Mouse (Mus musculus): ENCODE results near the gene Adap1. TPM values are rescaled to one million over a fixed set of nuclear protein-coding genes. Genes with fewer than 3 reads are reported as not detected.

Adap1 gene
- polyA plus RNA-seq, 1 experiment from 2014 or later: 0.27 TPM

DNA sequence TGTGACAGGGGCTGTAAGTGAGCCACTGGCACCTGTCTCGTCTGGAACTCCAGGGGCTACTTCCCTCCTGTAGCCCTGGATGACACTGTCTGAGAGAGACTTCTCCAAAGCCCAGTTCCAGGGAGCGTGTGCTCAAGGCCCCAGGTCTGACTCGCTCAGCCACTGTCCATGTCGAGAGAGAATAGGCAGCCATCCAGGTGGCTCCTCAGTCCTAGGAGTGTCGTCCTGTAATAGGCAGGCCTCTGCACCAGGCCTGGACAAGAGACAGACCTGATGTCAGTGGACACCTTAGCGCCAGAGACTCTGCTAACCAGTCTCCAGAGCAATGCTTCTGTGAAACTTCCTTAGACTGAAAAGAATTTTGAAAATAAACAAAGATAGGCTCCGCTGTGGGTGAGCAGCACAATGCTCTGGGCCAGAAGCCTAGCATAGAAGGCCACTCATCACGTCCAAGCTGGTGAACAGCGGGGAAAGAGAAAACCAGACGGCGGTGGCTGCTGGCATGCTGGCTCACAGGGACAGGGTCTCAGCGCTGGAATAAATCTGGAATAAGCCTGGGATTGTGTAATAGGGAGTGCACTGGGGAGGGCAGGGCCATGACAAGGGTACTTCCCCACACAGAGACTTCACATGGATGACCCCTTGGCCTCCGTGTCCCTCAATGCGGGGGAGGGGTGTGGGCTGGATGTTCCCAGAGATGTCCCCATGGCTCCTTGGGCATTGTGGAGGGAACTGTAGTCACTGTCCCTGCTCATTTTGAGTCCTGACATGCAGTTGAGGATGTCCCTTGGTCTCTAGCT lies 39.1 kb downstream of the Adap1 start:
- no peaks in the 10 kb centered on the region for H3K36me3 ChIP-seq (replicated peaks)

GRCm38 (mm10) chr5:139285383-139286067 lies 39.9 kb downstream of the Adap1 start:
- no peaks in the 10 kb centered on the region for H3K9me3 ChIP-seq
- H3K27me3 ChIP-seq (ENCODE audit: poor library complexity, severe bottlenecking): no peaks in the 10 kb centered on the region
- peaks cover 26% of the 10 kb centered on the region for H3K4me1 ChIP-seq
- WGBS: 53% methylated on average over 8 of the region's 8 CpGs
- no peak overlapping the region for H3K4me3 ChIP-seq
- no peak overlapping the region for H3K27ac ChIP-seq
- no peaks in the 10 kb centered on the region for H3K36me3 ChIP-seq (replicated peaks)
- no peak for DNase-seq (ENCODE audit: extremely low spot score, low spot score)

More for the DNA sequence above, 39.1 kb downstream of the Adap1 start:
- peaks cover 26% of the 10 kb centered on the region for H3K4me1 ChIP-seq
- 79% methylated on average over 14 of the region's 14 CpGs for WGBS
- no peak for DNase-seq (ENCODE audit: extremely low spot score, low spot score)
- no peak overlapping the region for H3K4me3 ChIP-seq
- H3K9me3 ChIP-seq: no peaks in the 10 kb centered on the region
- H3K27ac ChIP-seq: no peak overlapping the region
- no peaks in the 10 kb centered on the region for H3K27me3 ChIP-seq (ENCODE audit: poor library complexity, severe bottlenecking)

DNA sequence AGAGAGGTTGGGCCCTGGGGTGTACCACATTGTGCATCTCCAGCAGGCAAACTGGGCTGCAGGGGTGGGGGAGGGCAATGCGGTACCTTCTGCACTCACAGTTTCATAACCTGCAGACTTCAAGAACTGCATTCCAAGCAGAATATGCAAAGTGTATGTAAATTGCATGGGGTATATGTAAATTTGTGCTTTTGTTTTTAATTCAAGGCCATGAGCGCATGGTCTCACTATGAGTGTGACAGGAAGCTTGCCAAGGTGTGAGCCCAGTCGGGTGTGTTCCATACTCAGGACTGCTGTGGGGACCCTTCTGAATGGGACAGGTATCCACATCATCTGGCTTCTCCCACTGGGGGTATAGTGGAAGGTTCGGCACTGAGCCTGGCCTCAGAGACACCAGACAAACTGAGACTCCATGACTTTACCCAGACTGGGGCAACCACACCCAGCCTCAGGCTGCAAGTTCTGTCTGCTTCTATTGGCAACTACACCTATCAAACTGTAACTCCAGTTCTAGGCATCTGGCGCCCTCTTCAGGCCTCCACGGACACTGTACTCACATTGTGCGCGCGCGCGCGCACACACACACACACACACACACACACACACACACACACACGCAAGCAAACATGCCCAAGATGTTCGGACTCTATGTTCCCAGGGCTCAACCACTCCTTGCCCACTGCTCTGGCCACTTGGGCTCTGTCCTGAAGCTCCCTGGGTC lies 41.8 kb downstream of the Adap1 start:
- WGBS: 93% methylated on average over 14 of the region's 14 CpGs
- Histone ChIP-seq H3K36me3 (replicated peaks) (no peaks in the 10 kb centered on the region), H3K9me3 (no peaks in the 10 kb centered on the region), H3K27me3 (ENCODE audit: poor library complexity, severe bottlenecking) (no peaks in the 10 kb centered on the region), H3K4me3 (no peak overlapping the region), H3K4me1 (peaks cover 26% of the 10 kb centered on the region), H3K27ac (no peak overlapping the region)
- no peak for DNase-seq (ENCODE audit: extremely low spot score, low spot score)

DNA sequence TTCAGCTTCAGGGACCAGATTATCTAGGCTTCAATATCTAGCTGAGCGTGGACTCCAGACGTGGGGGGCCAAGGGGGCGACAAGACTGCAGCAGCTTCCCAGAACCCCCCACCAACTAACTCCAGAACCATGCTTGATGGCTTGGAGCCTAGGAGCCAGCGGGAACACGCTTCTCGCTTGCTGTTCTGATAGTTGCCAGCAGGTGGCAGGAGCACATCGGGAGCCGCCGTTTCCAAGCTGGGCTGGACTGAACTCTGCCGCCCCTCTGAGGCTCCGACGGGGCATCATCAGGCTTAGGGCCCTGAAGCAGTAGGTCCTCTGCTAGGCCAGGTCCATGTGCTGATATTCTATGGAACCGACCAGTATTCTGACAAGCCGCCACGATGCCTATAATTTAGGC lies 43.2 kb downstream of the Adap1 start:
- WGBS: 6% methylated on average over 15 of the region's 15 CpGs
- H3K4me1 ChIP-seq: peaks cover 26% of the 10 kb centered on the region
- H3K27me3 ChIP-seq (ENCODE audit: poor library complexity, severe bottlenecking): no peaks in the 10 kb centered on the region
- H3K9me3 ChIP-seq: no peaks in the 10 kb centered on the region
- no peak overlapping the region for H3K4me3 ChIP-seq
- no peak overlapping the region for H3K27ac ChIP-seq
- peak; percentile 82 for DNase-seq (ENCODE audit: extremely low spot score, low spot score)
- H3K36me3 ChIP-seq (replicated peaks): no peaks in the 10 kb centered on the region

- 77% methylated on average over 10 of the region's 11 CpGs for WGBS
- Histone ChIP-seq H3K9me3 (no peaks in the 10 kb centered on the region), H3K27ac (no peak overlapping the region), H3K4me1 (peaks cover 20% of the 10 kb centered on the region), H3K27me3 (ENCODE audit: poor library complexity, severe bottlenecking) (no peaks in the 10 kb centered on the region), H3K36me3 (replicated peaks) (no peaks in the 10 kb centered on the region), H3K4me3 (no peak overlapping the region)
- no peak for DNase-seq (ENCODE audit: extremely low spot score, low spot score)
Observed at GRCm38 (mm10) chr5:139281373-139282112, 43.9 kb downstream of the Adap1 start.

GRCm38 (mm10) chr5:139277287-139277686 lies 48.1 kb downstream of the Adap1 start:
- no peak overlapping the region for H3K4me3 ChIP-seq
- H3K4me1 ChIP-seq: peaks cover 17% of the 10 kb centered on the region
- H3K9me3 ChIP-seq: no peaks in the 10 kb centered on the region
- no peaks in the 10 kb centered on the region for H3K27me3 ChIP-seq (ENCODE audit: poor library complexity, severe bottlenecking)
- WGBS: 89% methylated on average over 8 of the region's 8 CpGs
- no peak overlapping the region for H3K27ac ChIP-seq
- DNase-seq (ENCODE audit: extremely low spot score, low spot score): no peak
- no peaks in the 10 kb centered on the region for H3K36me3 ChIP-seq (replicated peaks)

- 62% methylated on average over 8 of the region's 8 CpGs for WGBS
Observed at GRCm38 (mm10) chr5:139271994-139272554, 53.3 kb downstream of the Adap1 start.

DNA sequence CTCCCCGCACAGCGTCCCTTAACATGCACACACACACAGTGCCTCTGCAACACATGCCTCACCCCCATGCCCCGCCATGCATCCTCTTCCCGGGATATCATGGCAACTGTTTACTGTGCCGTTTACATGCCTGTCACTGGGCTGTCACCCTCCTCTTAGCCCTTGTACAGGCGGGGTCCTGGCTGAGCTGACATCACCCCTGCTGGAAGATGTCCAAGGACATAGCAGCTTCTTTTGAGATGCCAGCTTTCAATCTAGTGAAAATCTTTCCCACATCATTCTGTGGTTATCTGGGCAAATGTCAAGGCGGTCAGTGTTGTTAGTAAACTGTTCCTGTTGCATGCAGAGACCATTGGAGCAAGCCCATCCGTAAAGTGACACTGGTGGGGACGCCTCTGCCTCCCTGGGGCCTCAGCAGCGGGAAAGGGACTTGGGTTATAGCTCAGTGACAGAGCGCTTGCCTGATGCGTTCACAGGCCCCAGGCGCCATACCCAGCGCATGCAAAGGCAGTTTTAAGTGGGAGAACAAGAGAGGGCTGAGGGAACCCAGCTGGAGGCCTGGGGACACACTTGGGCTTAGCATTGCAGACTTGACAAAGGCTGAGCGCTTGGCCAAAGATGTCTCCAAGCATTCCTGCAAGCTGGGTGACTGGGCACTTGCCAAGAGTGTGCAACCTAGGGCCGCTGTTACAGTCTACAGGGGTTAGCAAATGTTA lies 54.5 kb downstream of the Adap1 start:
- 71% methylated on average over 16 of the region's 16 CpGs for WGBS
- Histone ChIP-seq H3K4me1 (peaks cover 26% of the 10 kb centered on the region), H3K27me3 (ENCODE audit: poor library complexity, severe bottlenecking) (no peaks in the 10 kb centered on the region), H3K4me3 (no peak overlapping the region), H3K36me3 (replicated peaks) (peaks cover 45% of the 10 kb centered on the region), H3K27ac (peak overlapping the region; percentile 13; the same call in 1 of the 2 replicates), H3K9me3 (no peaks in the 10 kb centered on the region)
- no peak for DNase-seq (ENCODE audit: extremely low spot score, low spot score)

More at GRCm38 (mm10) chr5:139271994-139272554, 53.3 kb downstream of the Adap1 start:
- H3K27me3 ChIP-seq (ENCODE audit: poor library complexity, severe bottlenecking): no peaks in the 10 kb centered on the region
- no peak overlapping the region for H3K4me3 ChIP-seq
- no peak for DNase-seq (ENCODE audit: extremely low spot score, low spot score)
- H3K27ac ChIP-seq: peak overlapping the region; percentile 40; the same call in 1 of the 2 replicates
- H3K4me1 ChIP-seq: peaks cover 26% of the 10 kb centered on the region
- peaks cover 34% of the 10 kb centered on the region for H3K36me3 ChIP-seq (replicated peaks)
- H3K9me3 ChIP-seq: no peaks in the 10 kb centered on the region

GRCm38 (mm10) chr5:139267661-139268060 lies 57.8 kb downstream of the Adap1 start:
- WGBS: 93% methylated on average over 4 of the region's 4 CpGs
- no peak overlapping the region for H3K4me3 ChIP-seq
- H3K4me1 ChIP-seq: peaks cover 19% of the 10 kb centered on the region
- H3K27ac ChIP-seq: no peak overlapping the region
- DNase-seq (ENCODE audit: extremely low spot score, low spot score): no peak
- no peaks in the 10 kb centered on the region for H3K9me3 ChIP-seq
- no peaks in the 10 kb centered on the region for H3K27me3 ChIP-seq (ENCODE audit: poor library complexity, severe bottlenecking)
- peaks cover 78% of the 10 kb centered on the region for H3K36me3 ChIP-seq (replicated peaks)

DNA sequence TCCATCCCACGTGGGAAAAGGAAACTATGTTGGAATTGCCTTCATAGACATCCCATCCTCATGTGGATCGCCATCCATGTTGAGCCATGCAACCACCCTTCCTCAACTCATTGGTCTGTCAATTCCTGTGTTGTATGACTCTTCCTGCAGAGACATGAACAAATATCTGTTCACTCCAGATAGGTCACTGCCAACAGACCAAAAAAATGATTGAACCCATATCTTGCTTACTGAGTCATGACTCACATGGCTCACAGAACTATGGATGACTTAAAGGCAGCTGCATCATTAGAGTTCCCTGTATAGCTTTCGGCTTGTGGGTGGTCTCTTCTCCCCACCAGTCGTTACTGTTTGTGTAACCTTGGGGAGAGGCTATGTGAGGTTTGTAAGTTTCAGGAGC lies 64.0 kb downstream of the Adap1 start:
- Histone ChIP-seq H3K36me3 (replicated peaks) (peaks cover 98% of the 10 kb centered on the region), H3K4me3 (no peak overlapping the region), H3K27ac (no peak overlapping the region), H3K27me3 (ENCODE audit: poor library complexity, severe bottlenecking) (no peaks in the 10 kb centered on the region), H3K4me1 (peaks cover 5% of the 10 kb centered on the region; the same call in 1 of the 2 replicates), H3K9me3 (no peaks in the 10 kb centered on the region)
- DNase-seq (ENCODE audit: extremely low spot score, low spot score): no peak
- 93% methylated on average over 4 of the region's 4 CpGs for WGBS

DNA sequence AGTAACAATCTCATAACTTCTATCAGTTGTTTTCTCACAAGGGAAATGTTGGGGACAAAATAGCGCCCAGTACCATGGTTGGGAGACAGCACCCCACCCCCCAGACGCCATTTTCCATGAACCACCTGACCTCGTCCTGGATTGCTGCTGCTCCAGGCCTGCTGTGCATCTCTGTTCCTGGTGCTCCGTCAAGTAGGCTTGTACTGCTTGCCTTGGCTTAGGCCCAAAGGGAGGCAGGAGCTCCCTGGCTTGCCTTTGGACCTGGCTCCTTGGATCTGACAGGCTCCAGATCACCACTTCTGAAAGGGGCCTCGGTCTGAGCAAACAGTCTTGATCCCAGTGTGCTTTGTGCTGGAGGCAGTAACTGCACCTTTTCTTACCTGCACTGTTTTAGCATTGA lies 65.6 kb downstream of the Adap1 start:
- Histone ChIP-seq H3K4me1 (peaks cover 9% of the 10 kb centered on the region), H3K9me3 (no peaks in the 10 kb centered on the region), H3K27me3 (ENCODE audit: poor library complexity, severe bottlenecking) (no peaks in the 10 kb centered on the region), H3K36me3 (replicated peaks) (peaks cover 97% of the 10 kb centered on the region), H3K4me3 (no peak overlapping the region), H3K27ac (no peak overlapping the region)
- 91% methylated on average over 5 of the region's 5 CpGs for WGBS
- no peak for DNase-seq (ENCODE audit: extremely low spot score, low spot score)

All from forebrain, embryonic 10.5 days (tissue).